Mouse (Mus musculus) limb, embryonic 12.5 days (tissue): ENCODE results near the gene Ctla4. TPM values are rescaled to one million over a fixed set of nuclear protein-coding genes. Genes with fewer than 3 reads are reported as not detected.

Source experiments
- ATAC-seq: fragments of 200-750 bp; cut with Nextera tagmentation; 2 replicates; pipeline ENCODE4 v1.8.0; 2017; ENCODE audit warnings: low read depth, moderate TSS enrichment; ENCODE audit not compliant: insufficient number of reproducible peaks, insufficient read depth, low FRiP score, low TSS enrichment
- H3K27ac ChIP-seq: fragments of 300-500 bp; sonication (generic); 2 replicates; pipeline ENCODE4 v1.5.1; 2016; ENCODE audit warnings: mild to moderate bottlenecking, moderate library complexity
- H3K27me3 ChIP-seq: fragments of 300-500 bp; sonication (generic); 2 replicates; pipeline ENCODE4 v1.6.1; 2016; ENCODE audit warnings: mild to moderate bottlenecking, moderate library complexity
- H3K36me3 ChIP-seq: fragments of 300-500 bp; sonication (generic); 2 replicates; pipeline ENCODE4 v1.6.1; 2016; ENCODE audit warnings: mild to moderate bottlenecking, moderate library complexity
- H3K4me1 ChIP-seq: fragments of 300-500 bp; sonication (generic); replicated peaks from 2 replicates; pipeline ENCODE4 v1.6.1; 2016
- H3K4me2 ChIP-seq: fragments of 300-500 bp; sonication (generic); 2 replicates; pipeline ENCODE4 v1.6.1; 2016; ENCODE audit warnings: mild to moderate bottlenecking, moderate library complexity
- H3K4me3 ChIP-seq: fragments of 300-500 bp; sonication (generic); replicated peaks from 2 replicates; pipeline ENCODE4 v1.5.1; 2016; ENCODE audit warnings: mild to moderate bottlenecking
- H3K9ac ChIP-seq: fragments of 300-500 bp; sonication (generic); replicated peaks from 2 replicates; pipeline ENCODE4 v1.6.1; 2016; ENCODE audit warnings: mild to moderate bottlenecking, moderate library complexity
- H3K9me3 ChIP-seq: fragments of 300-500 bp; sonication (generic); 2 replicates; pipeline ENCODE4 v1.6.1; 2016; ENCODE audit warnings: mild to moderate bottlenecking, moderate library complexity
- WGBS: fragments of 180-500 bp; shearing (Covaris S2); methylation state at CpG from one replicate; pipeline ENCODE4 v1.1.7; 2016; 5-methylcytosine and 5-hydroxymethylcytosine counted together
- polyA plus RNA-seq: library from polyadenylated mRNA; unstranded; fragments of >200 nt; fragmentation: Nextera tagmentation; extraction: Ambion mirVana; gene quantifications from 2 replicates; pipeline ENCODE4 v1.2.1, GENCODE M21; 2016

Gene Ctla4
- polyA plus RNA-seq, 1 experiment from 2014 or later = 0.24 TPM

GRCm38 (mm10) chr1:60853991-60854390 lies 32.8 kb upstream of the Ctla4 start:
- ATAC-seq = no peak
- no peak overlapping the region for H3K9ac ChIP-seq
- no peak overlapping the region for H3K4me2 ChIP-seq
- 92% methylated on average over 5 of the region's 5 CpGs for WGBS
- H3K27me3 ChIP-seq = no peaks in the 10 kb centered on the region
- H3K4me1 ChIP-seq = no peaks in the 10 kb centered on the region
- H3K36me3 ChIP-seq = no peaks in the 10 kb centered on the region
- no peak overlapping the region for H3K4me3 ChIP-seq
- H3K27ac ChIP-seq = no peak overlapping the region
- no peaks in the 10 kb centered on the region for H3K9me3 ChIP-seq

- no peak overlapping the region for H3K27ac ChIP-seq
- no peak overlapping the region for H3K4me3 ChIP-seq
- H3K27me3 ChIP-seq = no peaks in the 10 kb centered on the region
- no peaks in the 10 kb centered on the region for H3K9me3 ChIP-seq
- H3K4me2 ChIP-seq = no peak overlapping the region
- no peaks in the 10 kb centered on the region for H3K36me3 ChIP-seq
- ATAC-seq = no peak
- H3K9ac ChIP-seq = no peak overlapping the region
- H3K4me1 ChIP-seq = peaks cover 7% of the 10 kb centered on the region; the same call in 1 of the 2 replicates
- 79% methylated on average over 12 of the region's 12 CpGs for WGBS
Observed at GRCm38 (mm10) chr1:60857351-60858220, 29.2 kb upstream of the Ctla4 start.

- ATAC-seq = no peak
- Histone ChIP-seq H3K36me3 (no peaks in the 10 kb centered on the region), H3K4me3 (no peak overlapping the region), H3K4me1 (peaks cover 20% of the 10 kb centered on the region), H3K4me2 (no peak overlapping the region), H3K9ac (no peak overlapping the region), H3K27ac (no peak overlapping the region), H3K9me3 (no peaks in the 10 kb centered on the region), H3K27me3 (no peaks in the 10 kb centered on the region)
- WGBS = 75% methylated on average over 3 of the region's 3 CpGs
Observed at GRCm38 (mm10) chr1:60859159-60859558, 27.6 kb upstream of the Ctla4 start.

- no peak for ATAC-seq
Observed at GRCm38 (mm10) chr1:60859842-60860241, 27.0 kb upstream of the Ctla4 start.

GRCm38 (mm10) chr1:60860357-60860946 lies 26.3 kb upstream of the Ctla4 start:
- no peaks in the 10 kb centered on the region for H3K9me3 ChIP-seq
- no peak overlapping the region for H3K27ac ChIP-seq
- no peak overlapping the region for H3K4me3 ChIP-seq
- H3K9ac ChIP-seq = no peak overlapping the region
- no peaks in the 10 kb centered on the region for H3K36me3 ChIP-seq
- 31% methylated on average over 3 of the region's 3 CpGs for WGBS
- no peaks in the 10 kb centered on the region for H3K27me3 ChIP-seq
- H3K4me2 ChIP-seq = no peak overlapping the region
- H3K4me1 ChIP-seq = peaks cover 20% of the 10 kb centered on the region
- no peak for ATAC-seq

More at GRCm38 (mm10) chr1:60859842-60860241, 27.0 kb upstream of the Ctla4 start:
- Histone ChIP-seq H3K9ac (no peak overlapping the region), H3K9me3 (no peaks in the 10 kb centered on the region), H3K27ac (no peak overlapping the region), H3K4me1 (peaks cover 20% of the 10 kb centered on the region), H3K4me3 (no peak overlapping the region), H3K27me3 (no peaks in the 10 kb centered on the region), H3K36me3 (no peaks in the 10 kb centered on the region), H3K4me2 (no peak overlapping the region)
- WGBS = 83% methylated on average over 3 of the region's 3 CpGs

GRCm38 (mm10) chr1:60860955-60861354 lies 25.8 kb upstream of the Ctla4 start:
- no peaks in the 10 kb centered on the region for H3K36me3 ChIP-seq
- peaks cover 20% of the 10 kb centered on the region for H3K4me1 ChIP-seq
- no peak overlapping the region for H3K9ac ChIP-seq
- no peak for ATAC-seq
- no peaks in the 10 kb centered on the region for H3K9me3 ChIP-seq
- H3K27ac ChIP-seq = no peak overlapping the region
- H3K4me2 ChIP-seq = no peak overlapping the region
- H3K27me3 ChIP-seq = no peaks in the 10 kb centered on the region
- no peak overlapping the region for H3K4me3 ChIP-seq
- 73% methylated on average over 5 of the region's 5 CpGs for WGBS

GRCm38 (mm10) chr1:60861431-60861830 lies 25.4 kb upstream of the Ctla4 start:
- peaks cover 20% of the 10 kb centered on the region for H3K4me1 ChIP-seq
- WGBS = 86% methylated on average over 5 of the region's 5 CpGs
- ATAC-seq = no peak
- H3K9ac ChIP-seq = no peak overlapping the region
- no peak overlapping the region for H3K4me3 ChIP-seq
- H3K27me3 ChIP-seq = no peaks in the 10 kb centered on the region
- H3K36me3 ChIP-seq = no peaks in the 10 kb centered on the region
- no peaks in the 10 kb centered on the region for H3K9me3 ChIP-seq
- H3K27ac ChIP-seq = no peak overlapping the region
- H3K4me2 ChIP-seq = no peak overlapping the region

- H3K4me2 ChIP-seq = peak overlapping the region; percentile 11; the same call in 1 of the 2 replicates
- H3K27ac ChIP-seq = peak overlapping the region; percentile 74
- 58% methylated on average over 3 of the region's 3 CpGs for WGBS
Observed at GRCm38 (mm10) chr1:60862510-60862909, 24.3 kb upstream of the Ctla4 start.

GRCm38 (mm10) chr1:60862951-60863461 lies 23.8 kb upstream of the Ctla4 start:
- peak overlapping the region; percentile 11 for H3K4me2 ChIP-seq
- ATAC-seq = peak; percentile 84

More at GRCm38 (mm10) chr1:60862510-60862909, 24.3 kb upstream of the Ctla4 start:
- H3K27me3 ChIP-seq = no peaks in the 10 kb centered on the region
- H3K9me3 ChIP-seq = no peaks in the 10 kb centered on the region
- H3K4me1 ChIP-seq = peaks cover 20% of the 10 kb centered on the region
- H3K4me3 ChIP-seq = no peak overlapping the region
- H3K36me3 ChIP-seq = no peaks in the 10 kb centered on the region
- no peak for ATAC-seq
- no peak overlapping the region for H3K9ac ChIP-seq

GRCm38 (mm10) chr1:60863701-60864100 lies 23.1 kb upstream of the Ctla4 start:
- H3K4me1 ChIP-seq = peaks cover 20% of the 10 kb centered on the region

More at GRCm38 (mm10) chr1:60862951-60863461, 23.8 kb upstream of the Ctla4 start:
- H3K9ac ChIP-seq = no peak overlapping the region
- H3K36me3 ChIP-seq = no peaks in the 10 kb centered on the region
- no peaks in the 10 kb centered on the region for H3K27me3 ChIP-seq
- H3K27ac ChIP-seq = peak overlapping the region; percentile 74
- H3K4me1 ChIP-seq = peaks cover 20% of the 10 kb centered on the region
- WGBS = 32% methylated on average over 13 of the region's 13 CpGs
- H3K9me3 ChIP-seq = no peaks in the 10 kb centered on the region
- no peak overlapping the region for H3K4me3 ChIP-seq

GRCm38 (mm10) chr1:60865167-60865566 lies 21.6 kb upstream of the Ctla4 start:
- Histone ChIP-seq H3K9me3 (peaks cover 6% of the 10 kb centered on the region; the same call in 1 of the 2 replicates), H3K4me3 (no peak overlapping the region), H3K4me1 (peaks cover 20% of the 10 kb centered on the region), H3K27me3 (no peaks in the 10 kb centered on the region), H3K36me3 (no peaks in the 10 kb centered on the region), H3K4me2 (no peak overlapping the region), H3K27ac (no peak overlapping the region), H3K9ac (no peak overlapping the region)
- no peak for ATAC-seq
- WGBS = 89% methylated on average over 2 of the region's 2 CpGs

More at GRCm38 (mm10) chr1:60863701-60864100, 23.1 kb upstream of the Ctla4 start:
- no peaks in the 10 kb centered on the region for H3K36me3 ChIP-seq
- H3K9ac ChIP-seq = no peak overlapping the region
- H3K9me3 ChIP-seq = no peaks in the 10 kb centered on the region
- no peak for ATAC-seq
- no peak overlapping the region for H3K4me2 ChIP-seq
- no peak overlapping the region for H3K4me3 ChIP-seq
- H3K27ac ChIP-seq = peak overlapping the region; percentile 74
- H3K27me3 ChIP-seq = no peaks in the 10 kb centered on the region
- WGBS = 73% methylated on average over 3 of the region's 3 CpGs
